14 mouse cellular contexts compared by ENCODE assay signal in the genomic region with DNA sequence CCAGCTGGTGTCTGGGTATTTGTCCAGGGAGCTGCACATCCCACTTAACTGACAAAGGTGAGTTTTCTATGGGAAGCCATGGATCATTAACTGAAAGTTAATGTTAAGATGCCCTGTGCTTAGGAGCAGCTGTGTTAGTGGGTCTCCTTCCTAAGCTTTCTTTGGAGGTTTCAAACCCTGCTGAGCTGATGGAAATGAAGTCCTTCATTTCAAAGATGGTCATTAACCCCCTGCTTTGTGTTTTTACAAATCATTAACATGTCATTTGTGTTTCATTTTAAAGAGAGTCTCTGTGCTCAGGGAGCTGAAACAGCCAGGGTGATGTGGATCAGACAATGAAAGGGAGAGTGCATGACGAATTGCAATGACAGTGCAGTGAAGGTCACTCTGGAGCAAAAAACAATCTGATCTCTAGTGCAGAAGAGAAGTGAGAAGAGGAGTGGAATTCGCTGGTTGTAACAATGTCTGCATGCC.
A peak's percentile ranks its signal among the peaks of the same experiment; 100 is the strongest.
DNase-seq lines count a peak whose midpoint lies in the region; ATAC-seq and TF ChIP-seq lines count a peak whose summit lies in the region.
"Had no signal": no experiment of that assay in that cellular context is flagged by ENCODE, and none has a peak within 500 bp of the region (broad histone marks: within the 10 kb centered on the region; RNA-seq: fewer than 3 reads in every experiment).

No protein-coding gene starts in this region.

- WGBS in forebrain, embryonic 12.5 days, result 9% methylated on average over 2 of the region's 2 CpGs
- WGBS in forebrain, embryonic 10.5 days, result 6% methylated on average over 2 of the region's 2 CpGs
- 9% methylated on average over 2 of the region's 2 CpGs for WGBS in hindbrain, embryonic 15.5 days

- no peak for TF ChIP-seq POLR2A in brain, embryonic 14.5 days (IDR thresholded peaks at IDR 0.05; ENCODE audit: borderline replicate concordance, extremely low read depth, insufficient read depth, insufficient read length, poor library complexity, severe bottlenecking)

- H3K4me2 ChIP-seq in forebrain, embryonic 12.5 days, result no peak overlapping the region
- no peak overlapping the region for H3K4me2 ChIP-seq in hindbrain, embryonic 15.5 days
- H3K4me2 ChIP-seq: heart, embryonic 12.5 days; stomach, embryonic 15.5 days had no signal

- no peaks in the 10 kb centered on the region for H3K9me3 ChIP-seq in forebrain, embryonic 12.5 days
- H3K9me3 ChIP-seq in forebrain, embryonic 10.5 days, result no peaks in the 10 kb centered on the region
- H3K9me3 ChIP-seq in hindbrain, embryonic 15.5 days, result no peaks in the 10 kb centered on the region
- H3K9me3 ChIP-seq: heart, embryonic 12.5 days; limb, embryonic 10.5 days; stomach, embryonic 15.5 days had no signal

- no peak for TF ChIP-seq CTCF in brain, embryonic 14.5 days (IDR thresholded peaks at IDR 0.05; ENCODE audit: borderline replicate concordance, extremely low read depth, insufficient read depth, insufficient read length)

- no peak overlapping the region for H3K4me3 ChIP-seq in forebrain, embryonic 12.5 days (replicated peaks)
- no peak overlapping the region for H3K4me3 ChIP-seq in forebrain, embryonic 10.5 days
- no peak overlapping the region for H3K4me3 ChIP-seq in hindbrain, embryonic 15.5 days
- H3K4me3 ChIP-seq: heart, embryonic 12.5 days; limb, embryonic 10.5 days; stomach, embryonic 15.5 days had no signal

- no peak for DNase-seq in forebrain, embryonic 10.5 days (ENCODE audit: extremely low spot score, low spot score)
- peak; percentile 59 for DNase-seq in ES-CJ7 (ENCODE audit: low read depth, low spot score)
- DNase-seq in brain, embryonic 14.5 days (ENCODE audit: low read depth), result peak; percentile 74
- no peak for DNase-seq in lung, postnatal 36 days
- DNase-seq in cerebellum, adult 8-10 months, result no peak
- DNase-seq in gastrocnemius, postnatal 4 days (ENCODE audit: low spot score in 2 of 2), result no peak
- DNase-seq: cerebellum, postnatal 25 days; right cerebral cortex, postnatal 25 days; thymus, postnatal 4 days had no signal

- no peaks in the 10 kb centered on the region for H3K36me3 ChIP-seq in forebrain, embryonic 12.5 days (replicated peaks)
- H3K36me3 ChIP-seq in forebrain, embryonic 10.5 days (replicated peaks), result no peaks in the 10 kb centered on the region
- no peaks in the 10 kb centered on the region for H3K36me3 ChIP-seq in hindbrain, embryonic 15.5 days
- H3K36me3 ChIP-seq: heart, embryonic 12.5 days; limb, embryonic 10.5 days; stomach, embryonic 15.5 days had no signal

- peaks cover 15% of the 10 kb centered on the region for H3K4me1 ChIP-seq in forebrain, embryonic 12.5 days
- peaks cover 12% of the 10 kb centered on the region for H3K4me1 ChIP-seq in forebrain, embryonic 10.5 days
- no peaks in the 10 kb centered on the region; the same call in 1 of the 2 replicates for H3K4me1 ChIP-seq in hindbrain, embryonic 15.5 days (replicated peaks)
- H3K4me1 ChIP-seq: heart, embryonic 12.5 days; limb, embryonic 10.5 days; stomach, embryonic 15.5 days had no signal

- no peaks in the 10 kb centered on the region for H3K27me3 ChIP-seq in forebrain, embryonic 12.5 days
- H3K27me3 ChIP-seq in forebrain, embryonic 10.5 days (ENCODE audit: poor library complexity, severe bottlenecking), result no peaks in the 10 kb centered on the region
- no peaks in the 10 kb centered on the region for H3K27me3 ChIP-seq in hindbrain, embryonic 15.5 days
- H3K27me3 ChIP-seq: heart, embryonic 12.5 days; stomach, embryonic 15.5 days had no signal

- peak; percentile 64 for ATAC-seq in forebrain, embryonic 12.5 days (ENCODE audit: low FRiP score)
- ATAC-seq in hindbrain, embryonic 15.5 days (ENCODE audit: low FRiP score, low read depth), result peak; percentile 65; the same call in 1 of the 2 replicates

- no peak overlapping the region for H3K9ac ChIP-seq in forebrain, embryonic 12.5 days
- H3K9ac ChIP-seq in hindbrain, embryonic 15.5 days, result no peak overlapping the region
- H3K9ac ChIP-seq: heart, embryonic 12.5 days; stomach, embryonic 15.5 days had no signal

- peak overlapping the region; percentile 54; the same call in 1 of the 2 replicates for H3K27ac ChIP-seq in forebrain, embryonic 12.5 days
- no peak overlapping the region for H3K27ac ChIP-seq in forebrain, embryonic 10.5 days
- no peak overlapping the region for H3K27ac ChIP-seq in hindbrain, embryonic 15.5 days (replicated peaks)
- H3K27ac ChIP-seq: limb, embryonic 10.5 days; stomach, embryonic 15.5 days had no signal

Comparison
In these comparisons a context has a peak if more than half of its experiments do, and no peak if none do; other contexts are left out.
1. DNase-seq: peak in ES-CJ7 (single experiment) and brain, embryonic 14.5 days (single experiment); none in forebrain, embryonic 10.5 days (single experiment), lung, postnatal 36 days (single experiment), cerebellum, adult 8-10 months (single experiment) and gastrocnemius, postnatal 4 days (0 of 2).